Mouse (Mus musculus) ES-E14 (cell line): ENCODE measurements around the gene Klc3. TPM values are rescaled to one million over a fixed set of nuclear protein-coding genes. Genes with fewer than 3 reads are reported as not detected.

Experiments
- DNase-seq: peaks from one replicate; pipeline ENCODE4 v3.0.0-alpha.2; 2013; ENCODE audit warnings: low read depth, low spot score
- H3K27ac ChIP-seq: 2 replicates; pipeline ENCODE4 v1.5.1; 2012; ENCODE audit warnings: low read depth, mild to moderate bottlenecking, low read length, moderate library complexity, mixed read lengths; ENCODE audit not compliant: poor library complexity, insufficient read depth, severe bottlenecking
- H3K36me3 ChIP-seq: 2 replicates; pipeline ENCODE4 v1.6.1; 2012; ENCODE audit warnings: mild to moderate bottlenecking, low read length, moderate library complexity, mixed read lengths; ENCODE audit not compliant: control insufficient read depth, poor library complexity, insufficient read depth, severe bottlenecking
- H3K4me1 ChIP-seq, 2 experiments: fragments of 150-350 bp in 1 of 2; sonication (generic) in 1 of 2; 2 replicates each; pipeline ENCODE4 v1.6.1; 2012; ENCODE audit warnings: low read length in 2 of 2, mild to moderate bottlenecking in 1 of 2, mixed read lengths in 1 of 2; ENCODE audit not compliant: control insufficient read depth in 2 of 2, insufficient read depth in 2 of 2, poor library complexity in 1 of 2
- H3K4me3 ChIP-seq, 2 experiments: fragments of 150-350 bp in 1 of 2; sonication (generic) in 1 of 2; 2 replicates each; pipeline ENCODE4 v1.5.1; 2012; ENCODE audit warnings: low read length in 2 of 2, low read depth in 1 of 2, mild to moderate bottlenecking in 1 of 2, mixed read lengths in 1 of 2; ENCODE audit not compliant: insufficient read depth in 1 of 2, poor library complexity in 1 of 2, severe bottlenecking in 1 of 2
- H3K9ac ChIP-seq: 2 replicates; pipeline ENCODE4 v1.6.1; 2012; ENCODE audit warnings: low read depth, mild to moderate bottlenecking, low read length, mixed read lengths; ENCODE audit not compliant: poor library complexity, insufficient read depth, severe bottlenecking
- H3K9me3 ChIP-seq: fragments of 150-350 bp; sonication (generic); 2 replicates; pipeline ENCODE4 v1.6.1; 2012; ENCODE audit warnings: low read depth, mild to moderate bottlenecking, low read length; ENCODE audit not compliant: control insufficient read depth, insufficient read depth
- CHD2 ChIP-seq: IDR thresholded peaks from 2 replicates; pipeline ENCODE4 v1.6.1; 2014; ENCODE audit warnings: mild to moderate bottlenecking, low read depth, low read length, inconsistent platforms
- HCFC1 ChIP-seq: IDR thresholded peaks from 2 replicates; pipeline ENCODE4 v1.6.1; 2012; ENCODE audit warnings: low read length, inconsistent platforms, borderline replicate concordance; ENCODE audit not compliant: insufficient read depth
- MAFK ChIP-seq: IDR thresholded peaks from 2 replicates; pipeline ENCODE4 v1.6.1; 2014; ENCODE audit warnings: mild to moderate bottlenecking, low read depth, low read length, inconsistent platforms; ENCODE audit not compliant: insufficient read depth
- ZC3H11A ChIP-seq: IDR thresholded peaks from 2 replicates; pipeline ENCODE4 v1.6.1; 2012; ENCODE audit warnings: low read depth, mild to moderate bottlenecking, inconsistent platforms, low read length, borderline replicate concordance
- ZNF384 ChIP-seq: IDR thresholded peaks from 2 replicates; pipeline ENCODE4 v1.6.1; 2012; ENCODE audit warnings: low read depth, low read length, inconsistent platforms
- in situ Hi-C, 2 experiments: fragments of 600-800 bp; cut with MboI; formaldehyde crosslinking; loops; one replicate each; pipeline ENCODE4 v1.15.1; 2025; ENCODE audit warnings: low sequenced_read_pairs in 2 of 2, inconsistent platforms in 1 of 2; ENCODE audit not compliant: unreplicated experiment in 2 of 2
- total RNA-seq: library from RNA; depleted of rRNA; stranded (reverse); fragments of 300-350 nt; gene quantifications from 2 replicates; pipeline ENCODE4 v1.2.3, GENCODE M21; 2012

The Klc3 gene
- total RNA-seq, 1 experiment = 10.1 TPM

DNA sequence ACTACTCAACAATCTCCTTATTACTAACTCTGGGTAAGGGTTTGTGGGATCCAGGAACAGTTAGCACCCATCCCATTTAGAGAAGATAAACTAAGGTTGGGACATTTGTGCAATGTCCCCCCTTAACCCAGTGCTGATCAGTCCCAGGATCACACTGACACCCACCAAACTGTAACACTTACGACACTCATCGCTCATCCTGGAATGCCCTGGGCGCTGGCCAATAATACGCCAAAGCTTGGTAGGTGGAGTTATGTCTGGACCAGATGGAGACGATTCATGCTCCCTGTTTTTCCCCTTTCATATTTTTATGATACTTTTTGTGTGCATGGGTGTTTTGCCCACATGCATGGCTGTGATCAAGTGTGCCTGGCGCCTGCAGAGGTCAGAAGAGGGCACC is 26.5 kb upstream of the Klc3 start:
- no peak overlapping the region for H3K9ac ChIP-seq
- in situ Hi-C loops = no loop called here
- H3K27ac ChIP-seq = no peak overlapping the region
- peaks cover 33% of the 10 kb centered on the region for H3K36me3 ChIP-seq
- no peaks in the 10 kb centered on the region for H3K9me3 ChIP-seq
- peaks cover 15 to 28% of the 10 kb centered on the region in 2 experiments for H3K4me1 ChIP-seq
- no peak overlapping the region for H3K4me3 ChIP-seq
- no peak for TF ChIP-seq CHD2
- DNase-seq = no peak

DNA sequence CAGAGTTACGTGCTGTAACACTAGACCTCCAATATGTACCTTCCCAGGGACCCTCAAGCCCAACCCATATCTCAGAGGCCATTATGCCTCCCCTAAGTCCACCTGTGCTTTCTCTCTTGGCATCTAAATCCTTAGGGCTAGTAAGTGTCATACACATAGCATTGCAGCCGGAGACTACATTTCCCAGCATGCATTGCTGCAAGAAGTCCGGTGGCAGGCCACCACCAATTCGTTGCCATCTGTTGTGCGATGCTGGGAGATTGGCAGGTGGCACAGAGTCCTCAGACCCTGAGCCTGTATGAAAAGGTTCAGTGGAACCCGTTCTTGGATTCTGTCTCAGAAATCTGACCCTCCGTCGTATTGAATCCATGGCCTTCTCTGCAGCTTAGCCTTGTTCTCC is 25.8 kb upstream of the Klc3 start:
- no peaks in the 10 kb centered on the region for H3K9me3 ChIP-seq
- peaks cover 32% of the 10 kb centered on the region for H3K36me3 ChIP-seq

DNA sequence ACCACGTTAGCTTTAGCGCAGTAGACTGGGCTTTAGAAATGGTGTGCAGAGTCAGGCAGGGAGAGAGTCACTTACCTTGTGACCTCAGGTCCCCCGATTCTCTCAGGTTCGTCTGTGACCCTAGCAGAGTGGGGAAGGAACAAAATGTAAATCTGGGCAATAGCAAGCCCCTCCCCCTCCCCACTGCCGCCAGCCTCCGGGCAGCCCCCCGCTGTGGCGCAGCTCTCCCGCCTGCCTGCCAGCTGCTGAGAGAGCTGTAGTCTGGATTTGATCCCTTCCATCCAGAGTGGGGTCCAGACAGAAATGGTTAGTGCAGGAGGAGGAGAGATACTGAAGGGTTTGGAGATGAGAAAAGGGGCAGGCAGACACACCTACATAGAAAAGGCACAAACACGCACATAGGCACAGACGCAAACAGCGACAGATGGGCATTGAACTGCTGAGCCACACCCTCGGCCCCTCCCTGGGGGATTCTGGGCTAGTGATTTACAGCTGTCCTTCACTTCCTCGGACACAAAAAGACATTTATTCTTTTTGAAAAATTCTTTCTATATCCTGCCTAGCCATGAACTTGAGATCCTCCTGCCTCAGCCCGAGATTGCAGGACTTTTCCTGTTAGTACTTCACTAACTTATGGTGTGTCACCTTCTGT is 24.2 kb upstream of the Klc3 start:
- no peak overlapping the region for H3K9ac ChIP-seq
- TF ChIP-seq CHD2 = no peak
- no peak for TF ChIP-seq ZC3H11A
- TF ChIP-seq HCFC1 = no peak
- no peak for TF ChIP-seq ZNF384
- no peak for TF ChIP-seq MAFK
- peaks cover 19% of the 10 kb centered on the region for H3K36me3 ChIP-seq
- H3K4me3 ChIP-seq = peak overlapping the region in 1 of 2 experiments; percentile 38; a peak in 2 of 4 replicates
- H3K4me1 ChIP-seq = peaks cover 15 to 28% of the 10 kb centered on the region in 2 experiments
- no peak overlapping the region; the same call in 1 of the 2 replicates for H3K27ac ChIP-seq
- H3K9me3 ChIP-seq = no peaks in the 10 kb centered on the region
- in situ Hi-C loops = no loop called here
- DNase-seq = no peak

More for the DNA sequence above, 25.8 kb upstream of the Klc3 start:
- DNase-seq = no peak
- H3K27ac ChIP-seq = no peak overlapping the region
- H3K4me1 ChIP-seq = peaks cover 15 to 28% of the 10 kb centered on the region in 2 experiments
- no peak overlapping the region for H3K9ac ChIP-seq
- TF ChIP-seq CHD2 (no peak), HCFC1 (peak; percentile 86)
- in situ Hi-C loops = no loop called here
- H3K4me3 ChIP-seq = peak overlapping the region; percentile 22 to 38; a peak in 2 of 4 replicates

DNA sequence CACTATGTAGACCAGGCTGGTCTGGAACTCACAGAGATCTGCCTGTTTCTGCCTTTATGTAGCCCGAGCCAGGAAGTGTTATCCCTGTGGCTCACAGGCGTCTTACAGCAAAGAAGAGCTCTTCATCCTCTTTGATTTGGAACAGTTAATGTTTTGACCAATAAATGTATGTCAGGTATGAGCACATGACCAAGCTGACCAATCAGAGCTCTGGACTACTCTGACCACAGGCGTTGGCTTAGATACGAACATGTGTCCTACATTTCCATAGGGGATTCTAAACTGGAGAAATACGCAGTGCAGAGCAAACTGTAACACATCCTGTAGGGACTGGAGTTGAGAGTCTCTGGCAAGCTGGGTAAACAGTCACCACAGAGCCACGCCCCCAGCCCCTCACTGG is 23.0 kb upstream of the Klc3 start:
- in situ Hi-C loops = no loop called here
- no peak for TF ChIP-seq ZNF384
- no peak for TF ChIP-seq CHD2
- no peak for TF ChIP-seq HCFC1
- no peak for TF ChIP-seq MAFK
- no peak for TF ChIP-seq ZC3H11A
- peaks cover 12% of the 10 kb centered on the region for H3K36me3 ChIP-seq
- no peak overlapping the region for H3K9ac ChIP-seq
- H3K4me1 ChIP-seq = peaks cover 15 to 28% of the 10 kb centered on the region in 2 experiments
- DNase-seq = no peak
- H3K4me3 ChIP-seq = no peak overlapping the region
- no peak overlapping the region for H3K27ac ChIP-seq
- no peaks in the 10 kb centered on the region for H3K9me3 ChIP-seq

- H3K36me3 ChIP-seq = peaks cover 8% of the 10 kb centered on the region
- TF ChIP-seq HCFC1 (peak; percentile 86), CHD2 (no peak), ZNF384 (no peak)
- H3K4me3 ChIP-seq = peak overlapping the region; percentile 33 to 59; a peak in 3 of 4 replicates
Observed at GRCm38 (mm10) chr7:19426349-19426748, 22.4 kb upstream of the Klc3 start.

More at GRCm38 (mm10) chr7:19426349-19426748, 22.4 kb upstream of the Klc3 start:
- no peak for DNase-seq
- no peaks in the 10 kb centered on the region for H3K9me3 ChIP-seq
- H3K4me1 ChIP-seq = peaks cover 15 to 28% of the 10 kb centered on the region in 2 experiments
- H3K27ac ChIP-seq = no peak overlapping the region
- in situ Hi-C loops = no loop called here
- peak overlapping the region; percentile 64 for H3K9ac ChIP-seq
